Mouse (Mus musculus) spleen, adult 2 months (tissue): ENCODE data around the gene Thsd7a. TPM values are rescaled to one million over a fixed set of nuclear protein-coding genes. Genes with fewer than 3 reads are reported as not detected.

Experiments
- DNase-seq, 2 experiments: peaks; one replicate each; pipeline versions ENCODE4 v3.0.0 to v3.0.0-alpha.2; 2012 to 2021; ENCODE audit warnings: low spot score in 2 of 2, low read depth in 1 of 2
- H3K27ac ChIP-seq: fragments of 200-500 bp; 2 replicates; pipeline ENCODE4 v1.5.1; 2012; ENCODE audit warnings: low read length, inconsistent platforms; ENCODE audit not compliant: insufficient read depth
- H3K27me3 ChIP-seq: fragments of 200-500 bp; 2 replicates; pipeline ENCODE4 v1.6.1; 2012; ENCODE audit warnings: mild to moderate bottlenecking, moderate library complexity, low read length, inconsistent platforms; ENCODE audit not compliant: control insufficient read depth, insufficient read depth
- H3K36me3 ChIP-seq: fragments of 200-500 bp; 2 replicates; pipeline ENCODE4 v1.6.1; 2012; ENCODE audit warnings: mild to moderate bottlenecking, low read length, inconsistent platforms; ENCODE audit not compliant: control insufficient read depth, insufficient read depth
- H3K4me1 ChIP-seq: fragments of 200-500 bp; 2 replicates; pipeline ENCODE4 v1.6.1; 2011; ENCODE audit warnings: inconsistent platforms; ENCODE audit not compliant: control insufficient read depth, insufficient read depth, insufficient read length
- H3K4me3 ChIP-seq: fragments of 200-500 bp; 2 replicates; pipeline ENCODE4 v1.5.1; 2011; ENCODE audit warnings: mild to moderate bottlenecking, inconsistent platforms; ENCODE audit not compliant: insufficient read depth, insufficient read length; ENCODE audit errors: extremely low read depth
- CTCF ChIP-seq: fragments of 200-500 bp; IDR thresholded peaks from 2 replicates; pipeline ENCODE4 v1.5.1; 2011; ENCODE audit warnings: mild to moderate bottlenecking, inconsistent platforms; ENCODE audit not compliant: insufficient read depth, insufficient read length, insufficient replicate concordance; ENCODE audit errors: extremely low read depth
- POLR2A ChIP-seq: fragments of 200-500 bp; IDR thresholded peaks from 2 replicates; pipeline ENCODE4 v1.6.1; 2011; ENCODE audit warnings: low read depth, low read length, inconsistent platforms
- WGBS: fragments of 180-500 bp; shearing (Covaris S2); methylation state at CpG from one replicate; pipeline ENCODE4 v1.1.7; 2018; 5-methylcytosine and 5-hydroxymethylcytosine counted together
- polyA plus RNA-seq: library from polyadenylated mRNA; depleted of rRNA; stranded (reverse); fragments of >200 nt; gene quantifications from 2 replicates; pipeline ENCODE4 v1.2.3, GENCODE M21; 2012

Thsd7a gene
- polyA plus RNA-seq, 1 experiment, result 0.79 TPM

GRCm38 (mm10) chr6:12693689-12694088 is 55.5 kb downstream of the Thsd7a start:
- H3K4me3 ChIP-seq, result no peak overlapping the region
- H3K36me3 ChIP-seq, result no peaks in the 10 kb centered on the region
- H3K27me3 ChIP-seq, result no peaks in the 10 kb centered on the region
- H3K4me1 ChIP-seq, result no peaks in the 10 kb centered on the region
- TF ChIP-seq POLR2A (no peak), CTCF (no peak)
- DNase-seq, result no peak
- no peak overlapping the region for H3K27ac ChIP-seq
- 87% methylated on average over 1 of the region's 1 CpGs for WGBS

- H3K27me3 ChIP-seq, result no peaks in the 10 kb centered on the region
- TF ChIP-seq POLR2A, result no peak
- TF ChIP-seq CTCF, result no peak
- H3K4me1 ChIP-seq, result no peaks in the 10 kb centered on the region
- DNase-seq, result no peak
- 91% methylated on average over 3 of the region's 3 CpGs for WGBS
- no peak overlapping the region for H3K4me3 ChIP-seq
- H3K27ac ChIP-seq, result no peak overlapping the region
- H3K36me3 ChIP-seq, result no peaks in the 10 kb centered on the region
These were observed 56.0 kb downstream of the Thsd7a start for GRCm38 (mm10) chr6:12693239-12693638.

- Histone ChIP-seq H3K27me3 (no peaks in the 10 kb centered on the region), H3K4me3 (no peak overlapping the region), H3K36me3 (no peaks in the 10 kb centered on the region), H3K27ac (no peak overlapping the region), H3K4me1 (no peaks in the 10 kb centered on the region)
- TF ChIP-seq CTCF (no peak), POLR2A (no peak)
- WGBS, result 20% methylated on average over 1 of the region's 1 CpGs
- DNase-seq, result no peak
These were observed 99.6 kb downstream of the Thsd7a start for GRCm38 (mm10) chr6:12649633-12650032.

GRCm38 (mm10) chr6:12628637-12629246 is 120.5 kb downstream of the Thsd7a start:
- H3K27ac ChIP-seq, result no peak overlapping the region
- TF ChIP-seq POLR2A (no peak), CTCF (no peak)
- no peaks in the 10 kb centered on the region for H3K27me3 ChIP-seq
- no peaks in the 10 kb centered on the region for H3K36me3 ChIP-seq
- DNase-seq, result no peak
- no peaks in the 10 kb centered on the region for H3K4me1 ChIP-seq
- H3K4me3 ChIP-seq, result no peak overlapping the region
- 90% methylated on average over 11 of the region's 11 CpGs for WGBS

GRCm38 (mm10) chr6:12606638-12607246 is 142.5 kb downstream of the Thsd7a start:
- Histone ChIP-seq H3K4me1 (no peaks in the 10 kb centered on the region), H3K4me3 (no peak overlapping the region), H3K27me3 (no peaks in the 10 kb centered on the region), H3K36me3 (no peaks in the 10 kb centered on the region), H3K27ac (no peak overlapping the region)
- TF ChIP-seq CTCF (no peak), POLR2A (no peak)
- WGBS, result 94% methylated on average over 13 of the region's 13 CpGs
- DNase-seq, result no peak

- H3K27me3 ChIP-seq, result no peaks in the 10 kb centered on the region
- no peaks in the 10 kb centered on the region for H3K36me3 ChIP-seq
- no peak overlapping the region for H3K4me3 ChIP-seq
- no peak for DNase-seq
- no peak for TF ChIP-seq POLR2A
- no peak for TF ChIP-seq CTCF
- no peak overlapping the region for H3K27ac ChIP-seq
- 85% methylated on average over 2 of the region's 2 CpGs for WGBS
- H3K4me1 ChIP-seq, result no peaks in the 10 kb centered on the region
These were observed 146.3 kb downstream of the Thsd7a start for GRCm38 (mm10) chr6:12602927-12603326.

- H3K4me3 ChIP-seq, result no peak overlapping the region
- H3K27me3 ChIP-seq, result no peaks in the 10 kb centered on the region
- TF ChIP-seq POLR2A, result no peak
- no peaks in the 10 kb centered on the region for H3K36me3 ChIP-seq
- no peaks in the 10 kb centered on the region for H3K4me1 ChIP-seq
- no peak for DNase-seq
- 73% methylated on average over 4 of the region's 4 CpGs for WGBS
- no peak overlapping the region for H3K27ac ChIP-seq
These were observed 147.0 kb downstream of the Thsd7a start for GRCm38 (mm10) chr6:12602161-12602560.

- Histone ChIP-seq H3K27me3 (no peaks in the 10 kb centered on the region), H3K4me1 (no peaks in the 10 kb centered on the region), H3K4me3 (no peak overlapping the region), H3K36me3 (no peaks in the 10 kb centered on the region), H3K27ac (no peak overlapping the region)
- DNase-seq, result no peak
- 72% methylated on average over 4 of the region's 4 CpGs for WGBS
- TF ChIP-seq CTCF, result no peak
- no peak for TF ChIP-seq POLR2A
These were observed 164.8 kb downstream of the Thsd7a start for GRCm38 (mm10) chr6:12584456-12584855.
